Mouse (Mus musculus) forebrain, embryonic 15.5 days (tissue): ENCODE measurements around the gene Cabp2. TPM values are rescaled to one million over a fixed set of nuclear protein-coding genes. Genes with fewer than 3 reads are reported as not detected.
"Not testable (repeated sequence)": the region's sequence is repeated elsewhere in the genome, so short reads cannot be mapped to it uniquely, and the experiment has no call there.

Experiments used
- ATAC-seq: fragments of 200-750 bp; cut with Nextera tagmentation; replicated peaks from 2 replicates; pipeline ENCODE4 v1.8.0; 2017; ENCODE audit warnings: mild to moderate bottlenecking, moderate TSS enrichment, moderate library complexity
- H3K27ac ChIP-seq: fragments of 300-500 bp; sonication (generic); replicated peaks from 2 replicates; pipeline ENCODE4 v1.5.1; 2015; ENCODE audit warnings: mild to moderate bottlenecking, inconsistent platforms
- H3K27me3 ChIP-seq: fragments of 300-500 bp; sonication (generic); 2 replicates; pipeline ENCODE4 v1.6.1; 2015; ENCODE audit warnings: inconsistent platforms
- H3K36me3 ChIP-seq: fragments of 300-500 bp; sonication (generic); 2 replicates; pipeline ENCODE4 v1.6.1; 2015; ENCODE audit warnings: mild to moderate bottlenecking, inconsistent platforms
- H3K4me1 ChIP-seq: fragments of 300-500 bp; sonication (generic); 2 replicates; pipeline ENCODE4 v1.6.1; 2015; ENCODE audit warnings: inconsistent platforms
- H3K4me2 ChIP-seq: fragments of 300-500 bp; sonication (generic); replicated peaks from 2 replicates; pipeline ENCODE4 v1.6.1; 2015; ENCODE audit warnings: mild to moderate bottlenecking, inconsistent platforms
- H3K4me3 ChIP-seq: fragments of 300-500 bp; sonication (generic); 2 replicates; pipeline ENCODE4 v1.5.1; 2015; ENCODE audit warnings: mild to moderate bottlenecking, inconsistent platforms
- H3K9ac ChIP-seq: fragments of 300-500 bp; sonication (generic); replicated peaks from 2 replicates; pipeline ENCODE4 v1.6.1; 2015; ENCODE audit warnings: mild to moderate bottlenecking, inconsistent platforms
- H3K9me3 ChIP-seq: fragments of 300-500 bp; sonication (generic); 2 replicates; pipeline ENCODE4 v1.6.1; 2016; ENCODE audit warnings: inconsistent platforms
- WGBS: fragments of 180-500 bp; shearing (Covaris S2); methylation state at CpG from one replicate; pipeline ENCODE4 v1.1.7; 2015; ENCODE audit warnings: mixed read lengths; 5-methylcytosine and 5-hydroxymethylcytosine counted together
- polyA plus RNA-seq: library from polyadenylated mRNA; unstranded; fragments of >200 nt; fragmentation: Nextera tagmentation; extraction: Ambion mirVana; gene quantifications from 2 replicates; pipeline ENCODE4 v1.2.1, GENCODE M21; 2015

Gene Cabp2
- polyA plus RNA-seq, 1 experiment from 2014 or later, result not detected

DNA sequence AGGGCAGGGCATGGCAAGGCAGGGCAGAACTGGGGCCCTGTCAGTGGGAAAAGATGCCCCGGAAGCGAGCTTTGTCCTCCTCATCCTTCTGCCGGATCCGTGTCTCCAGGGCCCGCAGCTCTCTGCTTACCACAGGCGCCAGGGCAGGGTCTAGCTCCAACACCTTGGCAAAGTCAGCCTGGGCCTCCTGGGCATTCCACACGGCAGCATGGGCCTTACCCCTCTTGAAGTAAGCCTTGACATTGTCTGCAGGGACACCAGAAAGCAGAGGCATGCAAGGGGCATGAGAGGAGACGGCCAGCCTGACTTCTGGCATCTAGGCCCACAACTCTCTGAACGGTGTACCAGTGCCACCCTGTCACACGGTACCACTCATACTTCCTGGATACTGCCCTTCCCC is 33.2 kb downstream of the Cabp2 start:
- ATAC-seq, result no peak
- Histone ChIP-seq H3K36me3 (peaks cover 35% of the 10 kb centered on the region), H3K9me3 (no peaks in the 10 kb centered on the region), H3K4me1 (0 out of 2 replicates have a peak, but pooled peaks cover 3% of the 10 kb centered on the region), H3K27ac (no peak overlapping the region), H3K27me3 (no peaks in the 10 kb centered on the region), H3K4me2 (no peak overlapping the region), H3K4me3 (no peak overlapping the region), H3K9ac (no peak overlapping the region)
- 93% methylated on average over 10 of the region's 10 CpGs for WGBS

DNA sequence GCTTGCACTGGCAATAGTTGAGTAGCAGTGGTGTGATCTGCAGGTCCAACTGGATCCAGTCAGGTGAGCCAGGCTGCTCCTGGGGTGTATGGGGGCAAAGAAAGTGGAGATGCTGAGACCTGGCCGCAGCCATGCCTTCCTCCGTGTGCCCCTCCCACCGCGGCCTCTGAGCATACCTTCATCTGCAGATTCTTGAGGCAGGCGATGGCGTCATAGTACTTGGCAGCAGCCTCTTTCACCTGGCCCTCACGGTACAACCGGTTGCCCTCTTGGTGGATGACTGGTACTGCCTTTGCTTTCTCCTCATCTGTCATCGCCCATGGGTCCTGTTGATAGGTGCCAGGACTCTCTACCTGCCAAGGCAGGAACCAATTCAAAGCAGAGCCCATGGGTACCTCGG is 33.8 kb downstream of the Cabp2 start:
- no peak overlapping the region for H3K4me3 ChIP-seq
- H3K27ac ChIP-seq, result no peak overlapping the region
- H3K27me3 ChIP-seq, result no peaks in the 10 kb centered on the region
- H3K9ac ChIP-seq, result no peak overlapping the region
- 95% methylated on average over 10 of the region's 10 CpGs for whole genome bisulfite sequencing
- H3K9me3 ChIP-seq, result no peaks in the 10 kb centered on the region
- no peak overlapping the region for H3K4me2 ChIP-seq
- peaks cover 3% of the 10 kb centered on the region; the same call in 1 of the 2 replicates for H3K4me1 ChIP-seq
- ATAC-seq, result no peak
- H3K36me3 ChIP-seq, result peaks cover 35% of the 10 kb centered on the region

DNA sequence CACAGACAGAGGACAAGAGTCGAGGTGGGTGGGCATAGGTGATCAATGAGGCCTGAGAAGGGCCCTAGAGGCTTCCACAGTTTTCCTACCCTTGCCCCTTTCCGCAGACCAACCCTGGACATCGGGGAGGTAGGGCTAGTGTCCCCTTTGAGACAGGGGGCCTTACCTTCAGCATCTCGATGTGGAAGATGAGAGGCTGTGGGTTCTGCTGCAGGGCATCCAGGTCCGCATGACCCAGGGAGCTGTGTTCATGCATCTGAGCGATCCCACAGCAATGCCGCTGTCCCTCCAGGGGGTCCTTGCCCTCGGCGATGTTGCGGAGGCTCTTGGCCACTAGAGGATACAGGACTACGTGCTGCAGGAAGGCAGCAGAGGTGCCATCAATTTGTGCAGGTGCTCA is 34.4 kb downstream of the Cabp2 start:
- Histone ChIP-seq H3K4me3 (no peak overlapping the region), H3K27me3 (no peaks in the 10 kb centered on the region), H3K9ac (no peak overlapping the region), H3K4me2 (no peak overlapping the region), H3K27ac (no peak overlapping the region), H3K36me3 (peaks cover 35% of the 10 kb centered on the region), H3K4me1 (peaks cover 10% of the 10 kb centered on the region), H3K9me3 (no peaks in the 10 kb centered on the region)
- WGBS, result 79% methylated on average over 11 of the region's 11 CpGs
- ATAC-seq, result no peak

GRCm38 (mm10) chr19:4117006-4117405 is 35.6 kb downstream of the Cabp2 start:
- H3K4me2 ChIP-seq, result no peak overlapping the region
- peaks cover 15% of the 10 kb centered on the region for H3K4me1 ChIP-seq
- no peak overlapping the region for H3K27ac ChIP-seq
- H3K9me3 ChIP-seq, result no peaks in the 10 kb centered on the region
- 99% methylated on average over 7 of the region's 7 CpGs for WGBS
- no peak for ATAC-seq
- H3K4me3 ChIP-seq, result no peak overlapping the region
- peaks cover 29% of the 10 kb centered on the region for H3K36me3 ChIP-seq
- no peaks in the 10 kb centered on the region for H3K27me3 ChIP-seq
- H3K9ac ChIP-seq, result no peak overlapping the region

DNA sequence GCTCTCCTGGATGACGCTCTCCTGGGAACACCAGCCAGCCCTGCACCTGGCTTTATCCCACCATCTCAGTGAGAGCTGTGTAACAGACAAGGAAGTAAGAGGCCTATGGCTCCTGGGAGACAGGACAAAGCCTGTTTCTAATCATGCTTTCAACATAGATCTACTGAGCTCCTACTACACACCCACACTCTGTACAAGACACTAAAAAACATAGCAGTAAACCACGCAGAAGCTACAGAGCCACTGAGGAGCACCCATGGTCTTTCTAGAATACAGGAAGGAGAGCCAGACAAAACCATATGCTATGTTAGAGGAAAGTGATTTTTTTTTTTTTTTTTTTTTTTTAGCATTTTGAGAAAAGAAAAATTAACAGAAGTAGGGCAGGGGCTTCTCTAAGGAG is 37.0 kb downstream of the Cabp2 start:
- peaks cover 12% of the 10 kb centered on the region for H3K4me1 ChIP-seq
- no peak for ATAC-seq
- no peak overlapping the region for H3K4me2 ChIP-seq
- H3K9me3 ChIP-seq, result no peaks in the 10 kb centered on the region
- WGBS, result 97% methylated on average over 2 of the region's 2 CpGs
- H3K27me3 ChIP-seq, result no peaks in the 10 kb centered on the region
- no peak overlapping the region for H3K27ac ChIP-seq
- peaks cover 28% of the 10 kb centered on the region for H3K36me3 ChIP-seq
- H3K9ac ChIP-seq, result no peak overlapping the region
- H3K4me3 ChIP-seq, result no peak overlapping the region

- Histone ChIP-seq H3K9ac (no peak overlapping the region), H3K27ac (no peak overlapping the region), H3K4me3 (no peak overlapping the region), H3K4me1 (peaks cover 12% of the 10 kb centered on the region), H3K9me3 (no peaks in the 10 kb centered on the region), H3K27me3 (no peaks in the 10 kb centered on the region), H3K4me2 (peak overlapping the region; percentile 49; the same call in 1 of the 2 replicates), H3K36me3 (peaks cover 15% of the 10 kb centered on the region)
- no peak for ATAC-seq
- 86% methylated on average over 6 of the region's 6 CpGs for WGBS
These were observed 38.5 kb downstream of the Cabp2 start for GRCm38 (mm10) chr19:4119716-4120487.

- no peaks in the 10 kb centered on the region for H3K27me3 ChIP-seq
- H3K27ac ChIP-seq, result peak overlapping the region; percentile 91; the same call in 1 of the 2 replicates
- H3K4me1 ChIP-seq, result peaks cover 16% of the 10 kb centered on the region
- H3K4me2 ChIP-seq, result peak overlapping the region; percentile 49
- 95% methylated on average over 2 of the region's 2 CpGs for WGBS
- H3K9ac ChIP-seq, result no peak overlapping the region
- no peaks in the 10 kb centered on the region for H3K9me3 ChIP-seq
- ATAC-seq, result no peak
- H3K36me3 ChIP-seq, result peaks cover 9% of the 10 kb centered on the region
- H3K4me3 ChIP-seq, result peak overlapping the region; percentile 54
These were observed 39.1 kb downstream of the Cabp2 start for GRCm38 (mm10) chr19:4120496-4120895.

- Histone ChIP-seq H3K9me3 (no peaks in the 10 kb centered on the region), H3K9ac (peak overlapping the region; percentile 47)
- peak; percentile 83 for ATAC-seq
These were observed 39.9 kb downstream of the Cabp2 start for GRCm38 (mm10) chr19:4121097-4121805.

DNA sequence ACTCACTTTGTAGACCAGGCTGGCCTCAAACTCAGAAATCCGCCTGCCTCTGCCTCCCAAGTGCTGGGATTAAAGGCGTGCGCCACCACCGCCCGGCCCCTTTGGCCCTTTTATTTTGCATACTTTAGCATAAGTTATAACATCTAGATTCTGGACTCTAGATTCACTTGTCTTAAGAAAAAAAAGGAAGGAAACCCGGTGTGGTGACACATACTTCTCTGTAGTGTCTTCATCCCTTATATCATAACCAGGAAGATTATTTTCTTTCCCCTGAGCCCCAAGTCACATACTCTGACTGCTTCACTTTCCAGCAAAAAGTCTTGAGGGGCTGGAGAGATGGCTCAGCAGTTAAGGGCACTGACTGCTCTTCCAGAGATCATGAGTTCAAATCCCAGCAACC is 40.5 kb downstream of the Cabp2 start:
- 54% methylated on average over 6 of the region's 6 CpGs for WGBS
- ATAC-seq, H3K36me3 ChIP-seq, H3K27me3 ChIP-seq, H3K9ac ChIP-seq, H3K4me3 ChIP-seq, H3K4me2 ChIP-seq, H3K9me3 ChIP-seq: not testable (repeated sequence)
- Histone ChIP-seq H3K4me1 (peaks cover 22% of the 10 kb centered on the region), H3K27ac (peak overlapping the region; percentile 91; the same call in 1 of the 2 replicates)

More at GRCm38 (mm10) chr19:4121097-4121805, 39.9 kb downstream of the Cabp2 start:
- peak overlapping the region; percentile 54 for H3K4me3 ChIP-seq
- no peaks in the 10 kb centered on the region for H3K27me3 ChIP-seq
- peak overlapping the region; percentile 91 for H3K27ac ChIP-seq
- peaks cover 16% of the 10 kb centered on the region for H3K4me1 ChIP-seq
- 4% methylated on average over 38 of the region's 38 CpGs for WGBS
- H3K4me2 ChIP-seq, result peak overlapping the region; percentile 49
- H3K36me3 ChIP-seq, result peaks cover 4% of the 10 kb centered on the region; the same call in 1 of the 2 replicates

GRCm38 (mm10) chr19:4122411-4123370 is 41.3 kb downstream of the Cabp2 start:
- no peak overlapping the region for H3K9ac ChIP-seq
- no peaks in the 10 kb centered on the region for H3K27me3 ChIP-seq
- H3K4me1 ChIP-seq, result peaks cover 30% of the 10 kb centered on the region
- no peaks in the 10 kb centered on the region for H3K9me3 ChIP-seq
- no peak for ATAC-seq
- no peak overlapping the region for H3K4me2 ChIP-seq
- H3K36me3 ChIP-seq, result peaks cover 4% of the 10 kb centered on the region; the same call in 1 of the 2 replicates
- no peak overlapping the region for H3K27ac ChIP-seq
- WGBS, result 86% methylated on average over 7 of the region's 7 CpGs
- no peak overlapping the region for H3K4me3 ChIP-seq

DNA sequence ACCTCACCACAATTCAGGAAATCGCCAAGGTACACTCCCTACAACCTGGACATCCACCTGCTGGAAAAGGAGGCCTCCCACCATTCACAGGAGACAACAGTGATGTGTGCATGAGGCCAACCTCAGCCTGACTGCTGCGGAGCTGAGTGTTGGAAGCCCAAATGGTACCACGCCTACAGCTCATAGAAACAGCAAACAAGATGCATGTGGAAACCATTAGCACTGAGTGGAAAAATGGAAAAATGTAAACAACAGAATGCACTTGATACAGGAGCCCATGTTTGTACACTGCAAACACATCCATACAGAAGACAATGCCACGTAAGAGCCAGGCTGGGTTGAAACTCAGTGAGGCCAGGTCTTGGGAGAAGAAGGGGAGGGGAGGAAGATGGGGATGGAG is 43.1 kb downstream of the Cabp2 start:
- no peak overlapping the region for H3K4me2 ChIP-seq
- WGBS, result 82% methylated on average over 4 of the region's 4 CpGs
- peaks cover 14% of the 10 kb centered on the region; the same call in 1 of the 2 replicates for H3K36me3 ChIP-seq
- H3K27me3 ChIP-seq, result no peaks in the 10 kb centered on the region
- H3K9me3 ChIP-seq, result no peaks in the 10 kb centered on the region
- H3K4me3 ChIP-seq, result no peak overlapping the region; the same call in 1 of the 2 replicates
- H3K4me1 ChIP-seq, result peaks cover 31% of the 10 kb centered on the region
- no peak overlapping the region for H3K9ac ChIP-seq
- ATAC-seq, result no peak
- H3K27ac ChIP-seq, result no peak overlapping the region
